Mouse (Mus musculus): Measurements from ENCODE around the gene Kprp. TPM values are rescaled to one million over a fixed set of nuclear protein-coding genes. Genes with fewer than 3 reads are reported as not detected.
"Not testable (repeated sequence)": the region's sequence is repeated elsewhere in the genome, so short reads cannot be mapped to it uniquely, and the experiment has no call there.

Kprp gene
- polyA plus RNA-seq (2012; rRNA removed): not detected in 2 replicates

DNA sequence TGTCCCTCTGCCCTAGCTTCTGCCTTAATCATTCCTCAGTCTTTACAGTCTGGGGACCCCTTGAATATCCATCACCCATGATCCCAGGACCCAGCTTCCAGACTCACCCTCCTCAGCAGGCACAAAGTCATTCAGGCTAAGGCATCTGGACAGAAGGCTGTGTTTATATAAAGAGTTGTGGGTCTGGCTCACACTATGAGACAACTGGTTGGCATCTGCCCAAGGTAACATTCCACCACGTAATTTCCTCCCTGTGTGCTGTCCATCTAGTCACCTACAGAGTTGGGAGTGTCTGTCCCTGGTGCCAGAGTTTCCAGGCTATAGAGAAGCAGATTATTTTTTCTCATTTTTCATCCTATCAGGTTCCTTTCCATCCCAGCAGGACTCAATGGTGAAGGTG is at the start of gene Kprp:
TSS of gene Kprp (minus strand) at position 140 of the 400 bp plus-strand sequence.
- TF ChIP-seq POLR2A (IDR thresholded peaks at IDR 0.05; ENCODE audit: borderline replicate concordance, extremely low read depth, insufficient read depth, insufficient read length, poor library complexity, severe bottlenecking) (no peak), CTCF (IDR thresholded peaks at IDR 0.05; ENCODE audit: borderline replicate concordance, extremely low read depth, insufficient read depth, insufficient read length) (no peak)
- no peak for DNase-seq (ENCODE audit: low read depth)

DNA sequence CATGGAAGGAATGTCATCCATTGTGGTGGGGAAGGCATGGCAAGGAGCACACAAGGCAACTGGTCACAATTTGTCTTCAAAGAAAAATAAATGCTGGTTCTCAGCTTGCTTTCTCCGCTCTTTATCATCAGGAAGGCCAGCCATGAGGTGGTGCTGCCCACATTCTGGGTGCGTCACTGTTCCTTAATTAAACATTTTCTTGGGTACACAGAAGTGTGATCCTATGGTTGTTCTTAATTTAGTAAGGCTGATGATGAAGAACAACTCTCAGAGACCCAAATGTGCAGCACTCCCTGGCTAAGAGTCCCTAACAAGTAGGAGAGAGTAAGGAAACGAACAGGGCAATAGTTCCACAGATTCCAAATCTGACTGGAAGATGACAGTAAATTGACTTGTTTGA is 47.1 kb upstream of the Kprp start:
- TF ChIP-seq POLR2A (IDR thresholded peaks at IDR 0.05; ENCODE audit: borderline replicate concordance, extremely low read depth, insufficient read depth, insufficient read length, poor library complexity, severe bottlenecking) (no peak), CTCF (IDR thresholded peaks at IDR 0.05; ENCODE audit: borderline replicate concordance, extremely low read depth, insufficient read depth, insufficient read length) (no peak)
- DNase-seq (ENCODE audit: low read depth): no peak

DNA sequence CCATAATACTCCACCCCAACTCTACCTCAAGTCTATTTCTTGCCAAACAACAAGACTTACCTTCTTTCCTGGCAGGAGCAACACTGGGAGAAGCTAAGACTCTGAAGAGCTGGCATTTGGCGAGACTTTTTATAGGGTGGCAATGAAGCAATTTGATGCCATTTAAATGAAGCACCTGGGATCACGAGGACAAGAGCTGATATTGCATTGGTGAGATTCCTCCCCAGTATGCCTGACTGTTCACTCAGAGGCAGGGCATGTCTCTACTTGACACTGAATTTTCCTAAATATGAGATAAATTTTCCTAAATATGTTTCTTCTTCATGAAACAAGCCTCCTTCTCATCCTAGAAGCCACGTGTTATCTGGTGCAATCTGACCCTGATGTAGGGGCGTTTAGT is 43.1 kb upstream of the Kprp start, which contains the start of gene 2310050C09Rik:
TSS of gene 2310050C09Rik (minus strand) at position 101 of the 400 bp plus-strand sequence.
- no peak for TF ChIP-seq POLR2A (IDR thresholded peaks at IDR 0.05; ENCODE audit: borderline replicate concordance, extremely low read depth, insufficient read depth, insufficient read length, poor library complexity, severe bottlenecking)
- TF ChIP-seq CTCF (IDR thresholded peaks at IDR 0.05; ENCODE audit: borderline replicate concordance, extremely low read depth, insufficient read depth, insufficient read length): no peak
- no peak for DNase-seq (ENCODE audit: low read depth)

DNA sequence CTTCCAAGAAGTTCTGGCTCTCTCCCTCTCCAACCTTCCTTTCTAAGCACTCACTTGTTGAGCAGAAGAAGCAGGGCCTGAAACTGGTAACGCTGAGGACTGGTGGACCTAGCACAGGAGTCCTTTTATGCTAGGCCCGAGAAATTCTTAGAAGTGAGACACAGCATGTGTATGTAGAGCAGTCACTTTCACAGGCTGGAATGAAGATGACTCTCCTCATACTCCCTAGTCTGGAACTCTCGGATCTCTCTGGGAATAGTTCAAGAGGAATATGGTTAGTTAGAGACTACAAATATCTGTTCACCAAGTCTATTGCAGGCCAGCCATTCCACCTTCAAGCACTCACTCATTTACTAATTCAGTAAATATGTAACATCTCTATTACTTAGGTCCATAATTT is 24.1 kb upstream of the Kprp start, which contains the start of gene Lce1l:
TSS of gene Lce1l (minus strand) at position 101 of the 400 bp plus-strand sequence.
- TF ChIP-seq CTCF (IDR thresholded peaks at IDR 0.05; ENCODE audit: borderline replicate concordance, extremely low read depth, insufficient read depth, insufficient read length) (no peak), POLR2A (IDR thresholded peaks at IDR 0.05; ENCODE audit: borderline replicate concordance, extremely low read depth, insufficient read depth, insufficient read length, poor library complexity, severe bottlenecking) (no peak)
- no peak for DNase-seq (ENCODE audit: low read depth)

DNA sequence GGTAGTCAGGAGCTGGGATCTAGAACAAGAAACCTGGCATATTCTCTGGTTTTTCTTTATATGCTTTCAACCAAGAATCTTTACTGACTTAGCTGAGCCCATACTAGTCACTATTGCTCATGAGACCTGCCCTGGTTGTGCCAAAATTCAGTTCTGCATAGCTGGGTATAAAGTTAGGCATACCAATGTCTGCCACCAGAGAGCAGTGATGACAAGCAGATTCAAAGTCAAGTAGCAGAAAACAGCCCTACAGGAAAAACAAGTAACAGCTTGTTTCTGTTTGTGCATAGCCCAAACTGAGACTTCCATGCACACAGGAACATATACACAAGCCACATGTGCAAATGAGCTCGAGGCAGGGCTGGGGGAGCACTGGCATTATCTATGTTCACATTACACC is 1.2 kb downstream of the Kprp start:
- DNase-seq (ENCODE audit: low read depth): no peak
- TF ChIP-seq CTCF (IDR thresholded peaks at IDR 0.05; ENCODE audit: borderline replicate concordance, extremely low read depth, insufficient read depth, insufficient read length): no peak
- TF ChIP-seq POLR2A (IDR thresholded peaks at IDR 0.05; ENCODE audit: borderline replicate concordance, extremely low read depth, insufficient read depth, insufficient read length, poor library complexity, severe bottlenecking): no peak

DNA sequence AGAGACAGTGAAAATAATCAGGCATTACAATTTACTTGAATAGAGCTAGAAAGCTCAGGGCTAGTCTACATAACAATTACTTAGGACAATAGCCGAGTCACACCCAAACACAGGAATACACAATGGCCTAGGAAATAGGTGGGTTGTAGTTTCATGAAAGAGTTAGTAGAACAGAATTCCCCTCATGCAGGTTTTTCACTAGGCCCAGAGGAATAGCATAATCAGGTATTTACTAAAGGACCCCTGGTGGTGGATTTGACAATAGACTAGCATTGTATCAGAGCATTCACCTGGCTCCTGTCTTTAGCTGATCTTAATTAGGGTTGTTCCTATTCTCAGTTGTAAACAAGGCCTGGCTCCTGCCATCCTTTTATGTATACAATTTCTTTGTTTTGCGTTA is 11.0 kb downstream of the Kprp start:
- DNase-seq (ENCODE audit: low read depth): not testable (repeated sequence)

DNA sequence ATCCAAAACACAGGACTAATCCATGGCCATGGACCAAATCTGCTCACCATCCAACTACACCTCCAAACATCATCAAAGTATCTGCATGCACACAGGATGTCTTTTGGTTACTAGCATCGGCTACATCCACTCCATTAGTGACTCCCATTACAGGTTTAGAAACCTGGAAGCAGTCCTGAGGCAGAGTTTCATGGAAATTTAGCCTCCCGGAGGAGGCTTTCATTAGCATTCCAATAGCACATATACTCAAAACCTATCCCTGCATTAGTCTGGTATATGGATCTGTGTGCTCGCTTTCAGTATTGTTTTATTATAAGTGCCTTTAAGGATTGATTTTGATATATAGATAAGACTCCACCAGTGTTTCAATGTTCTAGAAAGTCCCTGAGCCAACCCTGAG is 11.5 kb downstream of the Kprp start:
- DNase-seq (ENCODE audit: low read depth): no peak
- TF ChIP-seq POLR2A (IDR thresholded peaks at IDR 0.05; ENCODE audit: borderline replicate concordance, extremely low read depth, insufficient read depth, insufficient read length, poor library complexity, severe bottlenecking) (no peak), CTCF (IDR thresholded peaks at IDR 0.05; ENCODE audit: borderline replicate concordance, extremely low read depth, insufficient read depth, insufficient read length) (no peak)

DNA sequence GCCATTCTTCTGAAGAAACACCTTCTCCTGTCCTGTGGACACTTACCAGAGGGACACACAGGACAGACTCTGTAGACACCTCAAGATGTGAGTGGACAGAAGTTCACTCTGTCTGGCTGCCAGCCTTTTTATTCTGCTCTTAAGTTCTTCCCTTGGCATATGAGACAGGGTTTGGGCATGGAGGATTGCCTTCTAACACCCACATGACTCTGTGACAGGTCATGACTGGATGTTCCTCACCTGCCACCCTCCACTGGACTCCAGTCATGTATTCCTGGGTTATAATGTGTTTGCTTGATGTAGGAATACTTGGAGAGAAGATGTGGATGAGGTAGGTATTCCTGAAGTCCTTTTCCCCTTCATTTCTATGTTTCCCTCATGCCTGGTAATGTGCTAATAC is 19.3 kb downstream of the Kprp start, which contains the start of gene Lce1k:
TSS of gene Lce1k (minus strand) at position 101 of the 400 bp plus-strand sequence.
- TF ChIP-seq CTCF (IDR thresholded peaks at IDR 0.05; ENCODE audit: borderline replicate concordance, extremely low read depth, insufficient read depth, insufficient read length) (no peak), POLR2A (IDR thresholded peaks at IDR 0.05; ENCODE audit: borderline replicate concordance, extremely low read depth, insufficient read depth, insufficient read length, poor library complexity, severe bottlenecking) (no peak)
- DNase-seq (ENCODE audit: low read depth): no peak

DNA sequence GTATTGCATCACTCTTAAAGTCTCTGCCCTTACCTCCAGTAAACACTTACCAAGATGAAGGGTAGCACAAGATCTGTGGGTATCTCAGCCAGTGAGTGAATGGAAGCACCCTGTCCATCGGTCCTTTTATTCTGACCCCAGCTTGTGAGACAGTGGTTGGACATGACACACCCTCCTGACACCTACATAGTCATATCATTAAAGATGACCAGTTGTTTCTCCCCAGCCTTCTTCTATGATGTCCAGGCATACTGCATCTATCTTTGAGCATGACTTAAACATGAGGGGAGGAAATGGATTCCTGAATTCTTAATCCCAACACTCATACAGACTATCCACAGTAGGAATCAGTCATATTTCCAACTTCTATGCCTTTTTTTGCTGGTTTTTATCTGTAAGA is 36.6 kb downstream of the Kprp start, which contains the start of gene Lce1j:
TSS of gene Lce1j (minus strand) at position 101 of the 400 bp plus-strand sequence.
- DNase-seq (ENCODE audit: low read depth): no peak
- no peak for TF ChIP-seq CTCF (IDR thresholded peaks at IDR 0.05; ENCODE audit: borderline replicate concordance, extremely low read depth, insufficient read depth, insufficient read length)
- no peak for TF ChIP-seq POLR2A (IDR thresholded peaks at IDR 0.05; ENCODE audit: borderline replicate concordance, extremely low read depth, insufficient read depth, insufficient read length, poor library complexity, severe bottlenecking)

DNA sequence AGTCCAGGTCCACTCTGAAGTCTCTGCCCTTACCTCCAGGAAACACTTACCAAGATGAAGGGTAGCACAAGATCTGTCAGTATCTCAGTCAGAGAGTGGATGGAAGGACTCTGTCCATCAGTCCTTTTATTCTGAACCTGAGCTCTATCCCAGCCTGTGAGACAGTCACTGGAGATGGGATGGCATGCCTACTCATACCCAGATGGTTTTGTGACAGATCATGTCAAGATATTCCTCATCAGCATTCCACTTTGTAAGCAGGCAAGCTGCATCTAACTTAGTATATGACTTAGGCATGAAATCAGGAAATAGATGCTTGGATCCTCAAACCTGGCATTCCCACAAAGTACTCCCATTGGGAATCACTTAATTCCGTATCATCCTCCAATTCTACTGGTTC is 48.2 kb downstream of the Kprp start, which contains the start of gene Lce1i:
TSS of gene Lce1i (minus strand) at position 101 of the 400 bp plus-strand sequence.
- no peak for DNase-seq (ENCODE audit: low read depth)
- TF ChIP-seq POLR2A (IDR thresholded peaks at IDR 0.05; ENCODE audit: borderline replicate concordance, extremely low read depth, insufficient read depth, insufficient read length, poor library complexity, severe bottlenecking) (no peak), CTCF (IDR thresholded peaks at IDR 0.05; ENCODE audit: borderline replicate concordance, extremely low read depth, insufficient read depth, insufficient read length) (no peak)

Other genes starting within 250 kb of the Kprp start
- gene Smcp, start 238.2 kb downstream of the Kprp start, polyA plus RNA-seq (2012; rRNA removed): not detected in 2 replicates
- not detected in 2 replicates for gene 2210017I01Rik, start 219.8 kb downstream of the Kprp start, polyA plus RNA-seq (2012; rRNA removed)
- gene Lce6a, start 205.6 kb downstream of the Kprp start, polyA plus RNA-seq (2012; rRNA removed): not detected in 2 replicates
- not detected in 2 replicates for gene Lce1a1, start 178.9 kb downstream of the Kprp start, polyA plus RNA-seq (2012; rRNA removed)
- not detected in 2 replicates for gene Lce1b, start 170.3 kb downstream of the Kprp start, polyA plus RNA-seq (2012; rRNA removed)
- gene Lce1a2, start 156.9 kb downstream of the Kprp start, polyA plus RNA-seq (2012; rRNA removed): not detected in 2 replicates
- not detected in 2 replicates for gene Lce1c, start 148.0 kb downstream of the Kprp start, polyA plus RNA-seq (2012; rRNA removed)
- gene Lce1d, start 140.0 kb downstream of the Kprp start, polyA plus RNA-seq (2012; rRNA removed): not detected in 2 replicates
- gene Lce1e, start 118.2 kb downstream of the Kprp start, polyA plus RNA-seq (2012; rRNA removed): not detected in 2 replicates
- gene Lce1f, start 106.9 kb downstream of the Kprp start, polyA plus RNA-seq (2012; rRNA removed): not detected in 2 replicates
- gene Gm38119, start 88.2 kb downstream of the Kprp start, polyA plus RNA-seq (2012; rRNA removed): not detected in 2 replicates
- not detected in 2 replicates for gene Lce1g, start 74.9 kb downstream of the Kprp start, polyA plus RNA-seq (2012; rRNA removed)
- gene Lce1h, start 62.2 kb downstream of the Kprp start, polyA plus RNA-seq (2012; rRNA removed): not detected in 2 replicates
- gene Lce1i, start 48.3 kb downstream of the Kprp start, polyA plus RNA-seq (2012; rRNA removed): not detected in 2 replicates
- gene Lce1j, start 36.7 kb downstream of the Kprp start, polyA plus RNA-seq (2012; rRNA removed): not detected in 2 replicates
- not detected in 2 replicates for gene Lce1k, start 19.4 kb downstream of the Kprp start, polyA plus RNA-seq (2012; rRNA removed)
- not detected in 2 replicates for gene Lce1l, start 24.0 kb upstream of the Kprp start, polyA plus RNA-seq (2012; rRNA removed)
- gene 2310050C09Rik, start 43.0 kb upstream of the Kprp start, polyA plus RNA-seq (2012; rRNA removed): not detected in 2 replicates
- gene Lce3a, start 99.0 kb upstream of the Kprp start, polyA plus RNA-seq (2012; rRNA removed): not detected in 2 replicates
- not detected in 2 replicates for gene Lce3b, start 105.7 kb upstream of the Kprp start, polyA plus RNA-seq (2012; rRNA removed)
- gene Lce3c, start 117.2 kb upstream of the Kprp start, polyA plus RNA-seq (2012; rRNA removed): not detected in 2 replicates
- gene Lce3d, start 130.1 kb upstream of the Kprp start, polyA plus RNA-seq (2012; rRNA removed): not detected in 2 replicates
- not detected in 2 replicates for gene Lce3e, start 139.8 kb upstream of the Kprp start, polyA plus RNA-seq (2012; rRNA removed)
- not detected in 2 replicates for gene Lce3f, start 165.0 kb upstream of the Kprp start, polyA plus RNA-seq (2012; rRNA removed)
- 0.59 and 1.0 TPM in 2 replicates for gene Crct1, start 188.4 kb upstream of the Kprp start, polyA plus RNA-seq (2012; rRNA removed)
- gene Lce1m, start 191.8 kb upstream of the Kprp start, polyA plus RNA-seq (2012; rRNA removed): not detected in 2 replicates
- not detected in 2 replicates for gene Gm4858, start 241.6 kb upstream of the Kprp start, polyA plus RNA-seq (2012; rRNA removed)